Mouse (Mus musculus) bone marrow macrophage, adult 2 months (primary cell): ENCODE results near the gene Ano2.

Experiments used
- CTCF ChIP-seq: IDR thresholded peaks from 2 replicates; pipeline ENCODE4 v1.5.1; 2012; ENCODE audit warnings: low read depth, mild to moderate bottlenecking, low read length, moderate library complexity
- POLR2A ChIP-seq: IDR thresholded peaks from 2 replicates; pipeline ENCODE4 v1.6.1; 2012; ENCODE audit warnings: mild to moderate bottlenecking, low read depth, low read length, borderline replicate concordance

GRCm38 (mm10) chr6:125868516-125868915, 178.3 kb downstream of the Ano2 start:
- no peak for TF ChIP-seq CTCF
- no peak for TF ChIP-seq POLR2A
